Comparison of ENCODE assay signal across 14 mouse cellular contexts in genomic region chr2:93869107-93869600, GRCm38 (mm10). TPM values are rescaled to one million over a fixed set of nuclear protein-coding genes. Genes with fewer than 3 reads are reported as not detected.
"Had no signal": no experiment of that assay in that cellular context is flagged by ENCODE, and none has a peak within 500 bp of the region (broad histone marks: within the 10 kb centered on the region; RNA-seq: fewer than 3 reads in every experiment).

TSS of gene Accsl (minus strand) at chr2:93869157.

- DNase-seq: kidney, postnatal 36 days; layer of hippocampus, postnatal 36 days; liver, embryonic 13.5 days; lung, adult 2 months; lung, postnatal 14 days; lung, postnatal 4 days; midbrain, embryonic 14.5 days; thymus, adult 2 months; thymus, postnatal 14 days; thymus, postnatal 4 days had no signal

RNA-seq across cellular contexts. Expression of gene Accsl, which starts in this region (rescaled TPM):
- total RNA-seq: liver, adult 2 months; megakaryocyte progenitor cell, adult 5-6 weeks; megakaryocyte-erythroid progenitor cell, adult 5-6 weeks; midbrain, postnatal 0 days had no signal
